Mouse (Mus musculus) CH12.LX (cell line): ENCODE measurements around the gene Anapc7.
A peak's percentile ranks its signal among the peaks of the same experiment; 100 is the strongest.

Experiments
- CTCF ChIP-seq, 2 experiments: IDR thresholded peaks in 1 of 2; conservative IDR thresholded peaks in 1 of 2; 2 replicates each; pipeline ENCODE4 v1.5.1; 2011 to 2012; ENCODE audit warnings: low read depth in 2 of 2, low read length in 2 of 2, improper control_type of control experiment in 1 of 2, inconsistent platforms in 1 of 2, mild to moderate bottlenecking in 1 of 2, moderate library complexity in 1 of 2
- ETS1 ChIP-seq: conservative IDR thresholded peaks from 2 replicates; pipeline ENCODE4 v1.6.1; 2012; ENCODE audit warnings: low read depth, mild to moderate bottlenecking, inconsistent platforms, low read length, improper control_type of control experiment, moderate library complexity
- HCFC1 ChIP-seq: IDR thresholded peaks from 2 replicates; pipeline ENCODE4 v1.6.1; 2012; ENCODE audit warnings: low read depth, mild to moderate bottlenecking, inconsistent platforms, low read length, improper control_type of control experiment
- NELFE ChIP-seq: IDR thresholded peaks from 2 replicates; pipeline ENCODE4 v1.6.1; 2011; ENCODE audit warnings: low read depth, low read length, improper control_type of control experiment
- POLR2A ChIP-seq: IDR thresholded peaks from 2 replicates; pipeline ENCODE4 v1.6.1; 2011; ENCODE audit warnings: low read depth, mild to moderate bottlenecking, improper control_type of control experiment, low read length
- POLR2AphosphoS2 ChIP-seq: IDR thresholded peaks from 2 replicates; pipeline ENCODE4 v1.6.1; 2011; ENCODE audit warnings: low read depth, low read length, improper control_type of control experiment
- ZKSCAN1 ChIP-seq: IDR thresholded peaks from 2 replicates; pipeline ENCODE4 v1.6.1; 2012; ENCODE audit warnings: low read depth, inconsistent platforms, low read length, improper control_type of control experiment, borderline replicate concordance

- TF ChIP-seq POLR2A (no peak), POLR2AphosphoS2 (peak; percentile 63; the same call in 1 of the 2 replicates), CTCF (conservative IDR thresholded peaks at IDR 0.05 in 1 of 2, IDR thresholded peaks at IDR 0.05 in 1 of 2; ENCODE audit: low read depth in 2 of 2, low read length in 2 of 2) (no peak), NELFE (no peak), HCFC1 (no peak), ETS1 (no peak), ZKSCAN1 (no peak)
Observed at GRCm38 (mm10) chr5:122451324-122451723, 29.8 kb downstream of the Anapc7 start.
